Mouse (Mus musculus) embryonic facial prominence, embryonic 10.5 days (tissue): ENCODE results near the gene Ces3a. TPM values are rescaled to one million over a fixed set of nuclear protein-coding genes. Genes with fewer than 3 reads are reported as not detected.
"Not testable (repeated sequence)": the region's sequence is repeated elsewhere in the genome, so short reads cannot be mapped to it uniquely, and the experiment has no call there.

ENCODE experiments used
- DNase-seq: peaks from one replicate; pipeline ENCODE4 v3.0.0-alpha.2; 2017; ENCODE audit warnings: low spot score
- H3K27ac ChIP-seq: fragments of 300-500 bp; sonication (generic); replicated peaks from 2 replicates; pipeline ENCODE4 v1.5.1; 2016; ENCODE audit warnings: mild to moderate bottlenecking
- H3K27me3 ChIP-seq: fragments of 300-500 bp; sonication (generic); replicated peaks from 2 replicates; pipeline ENCODE4 v1.6.1; 2016; ENCODE audit warnings: low read depth, mild to moderate bottlenecking; ENCODE audit not compliant: poor library complexity, severe bottlenecking
- H3K36me3 ChIP-seq: fragments of 300-500 bp; sonication (generic); replicated peaks from 2 replicates; pipeline ENCODE4 v1.6.1; 2016; ENCODE audit warnings: mild to moderate bottlenecking, moderate library complexity
- H3K4me1 ChIP-seq: fragments of 300-500 bp; sonication (generic); 2 replicates; pipeline ENCODE4 v1.6.1; 2016
- H3K4me3 ChIP-seq: fragments of 300-500 bp; sonication (generic); 2 replicates; pipeline ENCODE4 v1.5.1; 2016; ENCODE audit warnings: mild to moderate bottlenecking, moderate library complexity
- H3K9me3 ChIP-seq: fragments of 300-500 bp; sonication (generic); 2 replicates; pipeline ENCODE4 v1.6.1; 2016; ENCODE audit warnings: mild to moderate bottlenecking
- WGBS: fragments of 180-500 bp; shearing (Covaris S2); methylation state at CpG from one replicate; pipeline ENCODE4 v1.1.7; 2016; 5-methylcytosine and 5-hydroxymethylcytosine counted together
- polyA plus RNA-seq: library from polyadenylated mRNA; unstranded; fragments of >200 nt; fragmentation: Nextera tagmentation; extraction: Ambion mirVana; gene quantifications from 2 replicates; pipeline ENCODE4 v1.2.1, GENCODE M21; 2016

Gene Ces3a
- polyA plus RNA-seq, 1 experiment from 2014 or later, result not detected

DNA sequence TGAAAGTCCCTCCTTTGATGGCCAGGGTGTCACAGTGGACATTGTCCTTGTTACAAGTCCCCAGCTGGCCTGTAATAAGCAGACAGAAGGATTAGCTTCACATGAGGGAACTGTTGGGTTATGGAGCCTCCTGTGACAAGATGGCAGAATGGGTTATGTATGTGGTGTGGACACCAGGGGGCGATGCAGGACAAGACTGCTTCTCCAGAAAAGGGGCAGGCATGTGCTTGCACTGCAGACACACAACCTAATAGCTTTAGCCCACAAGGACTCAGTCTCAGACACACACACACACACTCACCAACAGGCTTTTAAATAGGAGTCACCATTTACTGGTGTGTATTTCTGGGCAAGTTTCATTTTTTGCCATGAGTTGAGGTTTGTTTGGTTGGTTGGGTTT, 18.4 kb downstream of the Ces3a start:
- no peaks in the 10 kb centered on the region for H3K9me3 ChIP-seq
- no peaks in the 10 kb centered on the region for H3K4me1 ChIP-seq
- no peak overlapping the region for H3K27ac ChIP-seq
- peak; percentile 73 for DNase-seq
- H3K4me3 ChIP-seq, result no peak overlapping the region
- WGBS, result 9% methylated on average over 1 of the region's 1 CpGs
- no peaks in the 10 kb centered on the region for H3K27me3 ChIP-seq
- no peaks in the 10 kb centered on the region for H3K36me3 ChIP-seq

GRCm38 (mm10) chr8:105067905-105068304, 19.5 kb downstream of the Ces3a start:
- H3K27me3 ChIP-seq, H3K36me3 ChIP-seq, H3K4me3 ChIP-seq, H3K4me1 ChIP-seq, DNase-seq, H3K9me3 ChIP-seq, H3K27ac ChIP-seq: not testable (repeated sequence)
- WGBS, result 78% methylated on average over 7 of the region's 7 CpGs

DNA sequence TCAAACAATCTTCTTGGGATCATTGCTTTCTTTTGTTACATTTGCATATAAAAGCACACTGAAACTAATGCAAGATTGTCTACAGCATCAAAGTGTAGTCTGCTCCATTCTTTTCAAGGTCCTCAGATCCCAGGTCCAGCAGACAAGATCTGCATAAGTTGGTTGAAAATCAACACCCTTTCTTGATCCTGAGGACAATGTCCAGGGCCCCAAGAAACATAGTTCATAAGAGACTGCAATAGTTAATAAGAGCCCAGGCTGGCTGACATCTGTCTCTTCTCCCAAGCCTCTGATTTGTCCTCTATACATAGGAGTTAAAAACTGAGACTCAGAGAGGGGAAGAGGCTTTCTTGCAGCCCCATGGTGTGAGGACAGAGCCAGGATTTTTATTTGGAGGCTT, 20.6 kb downstream of the Ces3a start:
- no peaks in the 10 kb centered on the region for H3K27me3 ChIP-seq
- no peak for DNase-seq
- no peak overlapping the region for H3K27ac ChIP-seq
- no peak overlapping the region for H3K4me3 ChIP-seq
- H3K36me3 ChIP-seq, result no peaks in the 10 kb centered on the region
- H3K9me3 ChIP-seq, result no peaks in the 10 kb centered on the region
- no peaks in the 10 kb centered on the region for H3K4me1 ChIP-seq

DNA sequence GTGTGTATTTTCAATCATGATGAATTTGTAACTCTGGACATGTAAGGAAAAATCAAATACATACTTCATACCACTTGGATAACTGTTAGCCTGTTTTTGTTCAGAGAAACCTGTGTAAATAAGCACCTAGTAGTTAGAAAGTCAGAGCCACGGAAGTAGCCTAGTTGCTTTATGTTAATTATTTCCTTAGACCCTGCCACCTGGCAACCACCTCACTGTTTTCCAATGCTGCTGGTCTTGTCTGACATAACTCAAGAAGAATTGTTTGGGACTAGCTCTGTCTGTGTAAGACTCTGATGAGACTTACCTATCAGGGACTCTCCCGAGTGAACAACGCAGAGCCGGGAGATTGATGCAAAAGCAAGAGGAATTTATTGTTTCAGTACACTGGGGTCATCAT, 28.2 kb downstream of the Ces3a start:
- no peak overlapping the region for H3K27ac ChIP-seq
- H3K4me1 ChIP-seq, result no peaks in the 10 kb centered on the region
- no peaks in the 10 kb centered on the region for H3K9me3 ChIP-seq
- 92% methylated on average over 4 of the region's 4 CpGs for WGBS
- no peak for DNase-seq
- no peak overlapping the region for H3K4me3 ChIP-seq
- no peaks in the 10 kb centered on the region for H3K27me3 ChIP-seq
- no peaks in the 10 kb centered on the region for H3K36me3 ChIP-seq

DNA sequence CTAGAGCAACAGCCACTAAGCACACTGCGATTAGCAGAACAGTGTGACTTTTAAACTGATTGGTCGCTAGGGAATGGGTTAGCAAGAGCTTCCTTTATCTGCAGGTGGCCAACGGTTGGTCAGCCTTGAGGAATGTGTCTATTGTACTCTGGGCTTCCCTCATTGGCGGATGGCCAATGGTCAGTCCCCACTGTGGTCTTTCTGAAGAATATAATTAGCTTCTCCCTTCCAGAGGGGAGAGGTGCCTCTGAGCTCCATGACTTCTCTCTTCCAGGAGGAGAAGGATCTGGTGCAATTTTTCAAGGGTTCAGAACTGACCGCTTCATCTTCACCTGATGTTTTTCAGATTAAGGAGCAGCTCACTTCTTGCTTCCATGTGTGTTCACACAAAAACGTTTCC, 28.7 kb downstream of the Ces3a start:
- 76% methylated on average over 6 of the region's 6 CpGs for WGBS
- H3K27ac ChIP-seq, result no peak overlapping the region

DNA sequence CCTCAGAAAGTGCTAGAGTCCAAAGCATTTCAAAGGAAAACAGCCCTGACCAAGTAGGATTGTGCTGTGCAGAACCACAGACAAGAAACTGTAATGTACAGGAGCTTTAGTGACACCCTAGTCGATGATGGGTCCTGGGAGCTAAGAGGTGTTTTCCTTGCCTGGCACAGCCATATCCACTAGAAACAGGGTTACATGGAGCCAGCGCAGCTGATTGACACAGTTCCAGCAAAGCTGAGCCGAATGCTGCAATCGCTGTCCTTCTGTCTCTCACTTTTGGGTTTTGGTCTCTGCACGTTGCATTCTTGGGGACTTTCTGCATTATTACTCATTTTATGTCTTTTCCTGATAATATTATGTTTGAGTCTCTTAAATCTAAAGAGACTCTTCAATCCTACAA, 30.2 kb downstream of the Ces3a start:
- Histone ChIP-seq H3K36me3 (no peaks in the 10 kb centered on the region), H3K4me3 (no peak overlapping the region), H3K4me1 (no peaks in the 10 kb centered on the region), H3K27ac (no peak overlapping the region), H3K27me3 (no peaks in the 10 kb centered on the region), H3K9me3 (no peaks in the 10 kb centered on the region)
- DNase-seq, result no peak
- 87% methylated on average over 5 of the region's 5 CpGs for WGBS

More for the DNA sequence above, 28.7 kb downstream of the Ces3a start:
- DNase-seq, result no peak
- Histone ChIP-seq H3K4me1 (no peaks in the 10 kb centered on the region), H3K36me3 (no peaks in the 10 kb centered on the region), H3K27me3 (no peaks in the 10 kb centered on the region), H3K9me3 (no peaks in the 10 kb centered on the region), H3K4me3 (no peak overlapping the region)

DNA sequence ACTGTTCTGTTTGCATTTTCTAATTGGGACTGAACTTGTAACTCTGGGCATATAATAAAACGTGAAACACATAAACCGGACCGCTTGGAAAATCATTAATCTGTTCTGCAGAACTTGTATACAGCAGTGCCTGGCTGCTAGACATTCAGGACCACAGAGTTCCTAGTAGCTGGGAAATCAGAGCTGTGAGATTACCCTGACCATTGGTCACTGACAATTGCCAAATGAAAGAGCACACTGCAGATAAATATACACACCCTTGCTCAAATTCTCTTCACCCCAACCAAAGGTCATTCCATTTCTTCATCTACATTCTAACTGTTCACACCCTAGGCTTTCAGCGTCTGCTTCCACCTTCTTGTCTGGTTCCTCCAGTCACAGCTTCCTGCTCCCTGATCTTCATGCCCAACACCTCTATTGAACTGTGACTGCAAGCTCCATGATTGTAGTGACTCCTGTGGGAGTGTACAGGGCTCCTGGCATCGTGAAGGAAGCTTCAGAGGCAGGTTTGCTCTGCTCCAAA, 32.5 kb downstream of the Ces3a start:
- no peaks in the 10 kb centered on the region for H3K4me1 ChIP-seq
- no peak overlapping the region for H3K27ac ChIP-seq
- no peaks in the 10 kb centered on the region for H3K9me3 ChIP-seq
- DNase-seq, result no peak
- H3K4me3 ChIP-seq, result no peak overlapping the region
- no peaks in the 10 kb centered on the region for H3K27me3 ChIP-seq
- 77% methylated on average over 5 of the region's 5 CpGs for WGBS
- H3K36me3 ChIP-seq, result no peaks in the 10 kb centered on the region

- Histone ChIP-seq H3K4me1 (no peaks in the 10 kb centered on the region), H3K27me3 (no peaks in the 10 kb centered on the region), H3K36me3 (no peaks in the 10 kb centered on the region), H3K4me3 (no peak within 1 kb of the TSS), H3K27ac (no peak within 1 kb of the TSS), H3K9me3 (no peaks in the 10 kb centered on the region)
- DNase-seq, result no peak
- WGBS, result 81% methylated on average over 7 of the region's 7 CpGs
Observed at GRCm38 (mm10) chr8:105083449-105084050, 35.1 kb downstream of the Ces3a start, which contains the start of gene Ces3b. Gene Ces3b (plus strand): TSS chr8:105083753.

GRCm38 (mm10) chr8:105088166-105088565, 39.8 kb downstream of the Ces3a start:
- H3K27me3 ChIP-seq, H3K27ac ChIP-seq, H3K9me3 ChIP-seq, H3K4me1 ChIP-seq, DNase-seq, H3K4me3 ChIP-seq, H3K36me3 ChIP-seq: not testable (repeated sequence)
- 85% methylated on average over 5 of the region's 5 CpGs for WGBS

GRCm38 (mm10) chr8:105088581-105088980, 40.2 kb downstream of the Ces3a start:
- Histone ChIP-seq H3K9me3 (no peaks in the 10 kb centered on the region), H3K4me1 (no peaks in the 10 kb centered on the region), H3K4me3 (no peak overlapping the region), H3K27me3 (no peaks in the 10 kb centered on the region), H3K27ac (no peak overlapping the region), H3K36me3 (no peaks in the 10 kb centered on the region)
- no peak for DNase-seq
- WGBS, result 71% methylated on average over 4 of the region's 4 CpGs

GRCm38 (mm10) chr8:105093992-105094391, 45.6 kb downstream of the Ces3a start:
- H3K36me3 ChIP-seq, result no peaks in the 10 kb centered on the region
- H3K4me3 ChIP-seq, result no peak overlapping the region
- H3K27me3 ChIP-seq, result no peaks in the 10 kb centered on the region
- 78% methylated on average over 3 of the region's 3 CpGs for WGBS
- DNase-seq, result no peak
- no peak overlapping the region for H3K27ac ChIP-seq
- H3K4me1 ChIP-seq, result no peaks in the 10 kb centered on the region
- H3K9me3 ChIP-seq, result no peaks in the 10 kb centered on the region

DNA sequence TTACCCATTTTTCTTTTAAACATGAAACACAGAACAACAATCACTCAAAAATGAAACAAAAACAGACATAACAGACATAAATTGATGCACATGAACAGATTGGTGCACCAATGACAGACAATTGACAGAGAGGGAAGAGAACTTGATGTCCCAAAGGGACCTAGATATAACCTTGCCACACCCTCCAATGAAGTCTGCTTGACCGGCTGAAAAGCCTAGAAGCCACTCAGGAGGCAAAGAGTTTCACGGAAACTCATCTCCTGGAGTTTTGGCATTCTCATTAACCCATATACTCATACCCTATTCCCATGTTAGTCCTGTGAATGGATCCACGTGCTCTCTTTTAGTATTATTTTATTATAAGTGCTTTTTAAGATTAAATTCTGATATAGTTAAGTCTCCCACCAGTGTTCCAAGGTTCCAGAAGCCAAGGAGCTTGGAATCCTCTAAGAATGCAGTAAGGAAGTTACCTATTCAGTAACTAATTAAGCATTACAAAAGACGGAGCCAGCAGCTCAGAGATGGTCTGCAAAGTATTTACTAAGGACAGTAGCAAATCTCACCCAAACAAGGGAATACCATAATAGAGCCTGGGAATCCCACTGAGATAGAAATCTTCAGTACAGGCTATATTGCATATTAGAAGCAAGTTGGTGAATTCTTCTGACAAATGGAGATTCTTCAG, 53.8 kb downstream of the Ces3a start:
- not testable (repeated sequence) for H3K27ac ChIP-seq, H3K9me3 ChIP-seq, DNase-seq, H3K27me3 ChIP-seq, H3K4me1 ChIP-seq, H3K4me3 ChIP-seq, H3K36me3 ChIP-seq
- 77% methylated on average over 4 of the region's 4 CpGs for WGBS

DNA sequence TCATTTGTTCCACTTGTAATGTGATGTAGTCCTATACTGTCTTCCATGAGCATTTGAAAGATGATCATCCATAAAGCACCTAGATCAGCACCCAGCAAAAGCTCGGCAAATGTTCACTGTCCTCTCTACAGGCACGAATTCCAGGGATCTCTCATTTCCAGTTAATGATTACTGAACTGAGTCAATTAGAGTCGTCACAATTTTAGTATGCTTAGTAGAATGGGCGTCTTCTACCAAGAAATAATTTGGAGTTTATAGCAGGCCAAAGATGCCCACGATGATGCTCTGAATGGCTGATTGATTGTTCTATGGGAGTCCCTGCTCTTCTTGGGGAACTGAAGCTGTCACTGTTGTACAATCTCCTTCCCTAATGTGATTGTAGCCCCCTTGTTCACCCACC, 55.3 kb downstream of the Ces3a start:
- not testable (repeated sequence) for H3K4me3 ChIP-seq, H3K36me3 ChIP-seq, H3K27ac ChIP-seq, H3K4me1 ChIP-seq, H3K9me3 ChIP-seq, H3K27me3 ChIP-seq, DNase-seq
- 82% methylated on average over 5 of the region's 5 CpGs for WGBS
